17 mouse cellular contexts compared by ENCODE assay signal in genomic region chr7:68179672-68180071, GRCm38 (mm10).
DNase-seq lines count a peak whose midpoint lies in the region; ATAC-seq and TF ChIP-seq lines count a peak whose summit lies in the region.
"Had no signal": no experiment of that assay in that cellular context is flagged by ENCODE, and none has a peak within 500 bp of the region (broad histone marks: within the 10 kb centered on the region; RNA-seq: fewer than 3 reads in every experiment).

No protein-coding gene starts in this region.

- no peak overlapping the region for H3K4me2 ChIP-seq in forebrain, postnatal 0 days (ENCODE audit: low read depth)
- no peak overlapping the region for H3K4me2 ChIP-seq in kidney, embryonic 15.5 days
- H3K4me2 ChIP-seq: limb, embryonic 12.5 days had no signal

- no peak for DNase-seq in forebrain, postnatal 0 days
- no peak for DNase-seq in forebrain, embryonic 10.5 days (ENCODE audit: extremely low spot score, low spot score)
- DNase-seq in layer of hippocampus, adult 2 months (ENCODE audit: low spot score in 2 of 2): no peak
- DNase-seq in layer of hippocampus, postnatal 10 days (ENCODE audit: low spot score in 2 of 2): no peak
- DNase-seq in 416B (ENCODE audit: low read depth): peak; percentile 39
- no peak for DNase-seq in adrenal gland, postnatal 14 days
- DNase-seq: B cell, adult 2 months; cerebellum, postnatal 10 days; gastrocnemius, postnatal 25 days; heart, postnatal 14 days; kidney, adult 8-10 months; midbrain, embryonic 14.5 days; right cerebral cortex, adult 18-20 months had no signal

- H3K27ac ChIP-seq in forebrain, postnatal 0 days (ENCODE audit: low read depth, low read length): no peak overlapping the region
- no peak overlapping the region for H3K27ac ChIP-seq in forebrain, embryonic 10.5 days
- H3K27ac ChIP-seq in layer of hippocampus, adult 2 months: no peak overlapping the region
- no peak overlapping the region for H3K27ac ChIP-seq in cortical plate, adult 2 months (ENCODE audit: insufficient read depth, low read length)
- no peak overlapping the region for H3K27ac ChIP-seq in kidney, embryonic 15.5 days
- H3K27ac ChIP-seq: limb, embryonic 12.5 days; macrophage had no signal

- TF ChIP-seq POLR2A in cortical plate, adult 2 months (IDR thresholded peaks at IDR 0.05; ENCODE audit: extremely low read depth, insufficient read depth, low read length): no peak

- TF ChIP-seq CTCF in forebrain, postnatal 0 days (IDR thresholded peaks at IDR 0.05; ENCODE audit: low read depth): 0 out of 2 replicates have a peak, but pooled peaks have one; percentile 31
- TF ChIP-seq CTCF in layer of hippocampus, adult 2 months (conservative IDR thresholded peaks at IDR 0.05): peak; percentile 76
- TF ChIP-seq CTCF in cortical plate, adult 2 months (IDR thresholded peaks at IDR 0.05; ENCODE audit: extremely low read depth, insufficient read depth, low read length): peak; percentile 32; the same call in 1 of the 2 replicates

- no peaks in the 10 kb centered on the region for H3K9me3 ChIP-seq in forebrain, postnatal 0 days (ENCODE audit: low read length)
- H3K9me3 ChIP-seq in forebrain, embryonic 10.5 days: no peaks in the 10 kb centered on the region
- no peaks in the 10 kb centered on the region for H3K9me3 ChIP-seq in kidney, embryonic 15.5 days (replicated peaks)
- H3K9me3 ChIP-seq: limb, embryonic 12.5 days had no signal

- H3K9ac ChIP-seq in forebrain, postnatal 0 days: no peak overlapping the region
- H3K9ac ChIP-seq in kidney, embryonic 15.5 days: no peak overlapping the region
- H3K9ac ChIP-seq: limb, embryonic 12.5 days had no signal

- H3K27me3 ChIP-seq in forebrain, postnatal 0 days (ENCODE audit: insufficient read depth, low read length): no peaks in the 10 kb centered on the region
- H3K27me3 ChIP-seq in forebrain, embryonic 10.5 days (ENCODE audit: poor library complexity, severe bottlenecking): no peaks in the 10 kb centered on the region
- no peaks in the 10 kb centered on the region for H3K27me3 ChIP-seq in kidney, embryonic 15.5 days
- H3K27me3 ChIP-seq: limb, embryonic 12.5 days had no signal

- no peaks in the 10 kb centered on the region for H3K4me1 ChIP-seq in forebrain, postnatal 0 days (ENCODE audit: insufficient read depth)
- H3K4me1 ChIP-seq in forebrain, embryonic 10.5 days: peaks cover 26% of the 10 kb centered on the region
- no peaks in the 10 kb centered on the region for H3K4me1 ChIP-seq in cortical plate, adult 2 months (ENCODE audit: control insufficient read depth, insufficient read depth, low read length)
- H3K4me1 ChIP-seq in kidney, embryonic 15.5 days: peaks cover 23% of the 10 kb centered on the region

- peak; percentile 40 for ATAC-seq in forebrain, postnatal 0 days
- no peak for ATAC-seq in kidney, embryonic 15.5 days (replicated peaks; ENCODE audit: low FRiP score)

- 87% methylated on average over 1 of the region's 1 CpGs for WGBS in forebrain, postnatal 0 days
- WGBS in forebrain, embryonic 10.5 days: 94% methylated on average over 1 of the region's 1 CpGs
- WGBS in kidney, embryonic 15.5 days: 93% methylated on average over 1 of the region's 1 CpGs

- peaks cover 16% of the 10 kb centered on the region for H3K36me3 ChIP-seq in forebrain, postnatal 0 days (ENCODE audit: insufficient read depth)
- H3K36me3 ChIP-seq in forebrain, embryonic 10.5 days (replicated peaks): peaks cover 38% of the 10 kb centered on the region
- peaks cover 30% of the 10 kb centered on the region for H3K36me3 ChIP-seq in kidney, embryonic 15.5 days

- no peak overlapping the region for H3K4me3 ChIP-seq in forebrain, postnatal 0 days (ENCODE audit: low read depth, low read length)
- H3K4me3 ChIP-seq in forebrain, embryonic 10.5 days: no peak overlapping the region
- H3K4me3 ChIP-seq in layer of hippocampus, adult 2 months: no peak overlapping the region
- no peak overlapping the region for H3K4me3 ChIP-seq in cortical plate, adult 2 months (ENCODE audit: insufficient read depth, low read length)
- H3K4me3 ChIP-seq in kidney, embryonic 15.5 days (replicated peaks): no peak overlapping the region
- H3K4me3 ChIP-seq: limb, embryonic 12.5 days had no signal
